Mouse (Mus musculus): ENCODE data around the gene 1810055G02Rik. TPM values are rescaled to one million over a fixed set of nuclear protein-coding genes. Genes with fewer than 3 reads are reported as not detected.
A peak's percentile ranks its signal among the peaks of the same experiment; 100 is the strongest.

Gene 1810055G02Rik
- polyA plus RNA-seq, 1 experiment: 0.99 TPM

- no peaks in the 10 kb centered on the region for H3K9me3 ChIP-seq (ENCODE audit: control insufficient read depth, low read length)
- no peak overlapping the region for H3K4me3 ChIP-seq (replicated peaks)
- H3K4me1 ChIP-seq (ENCODE audit: control insufficient read depth): peaks cover 35% of the 10 kb centered on the region
- peaks cover 7% of the 10 kb centered on the region for H3K36me3 ChIP-seq (ENCODE audit: control insufficient read depth)
- TF ChIP-seq GATA1 (IDR thresholded peaks at IDR 0.05; ENCODE audit: low read length) (no peak), TAL1 (IDR thresholded peaks at IDR 0.05; ENCODE audit: low read length) (no peak)
- no peaks in the 10 kb centered on the region for H3K27me3 ChIP-seq (ENCODE audit: control insufficient read depth)
Measured at GRCm38 (mm10) chr19:3706258-3706657, 1.8 kb upstream of the 1810055G02Rik start.

- Histone ChIP-seq H3K36me3 (ENCODE audit: control insufficient read depth) (peaks cover 13% of the 10 kb centered on the region), H3K9me3 (ENCODE audit: control insufficient read depth, low read length) (no peaks in the 10 kb centered on the region), H3K4me3 (replicated peaks) (peak overlapping the region; percentile 92), H3K4me1 (ENCODE audit: control insufficient read depth) (peaks cover 37% of the 10 kb centered on the region), H3K27me3 (ENCODE audit: control insufficient read depth) (no peaks in the 10 kb centered on the region)
- no peak for TF ChIP-seq TAL1 (IDR thresholded peaks at IDR 0.05; ENCODE audit: low read length)
- no peak for TF ChIP-seq GATA1 (IDR thresholded peaks at IDR 0.05; ENCODE audit: low read length)
Measured at GRCm38 (mm10) chr19:3707553-3707952, 540 bp upstream of the 1810055G02Rik start.

- Histone ChIP-seq H3K27me3 (ENCODE audit: control insufficient read depth) (no peaks in the 10 kb centered on the region), H3K4me3 (replicated peaks) (peak overlapping the region; percentile 92), H3K4me1 (ENCODE audit: control insufficient read depth) (peaks cover 45% of the 10 kb centered on the region), H3K9me3 (ENCODE audit: control insufficient read depth, low read length) (no peaks in the 10 kb centered on the region), H3K36me3 (ENCODE audit: control insufficient read depth) (peaks cover 25% of the 10 kb centered on the region)
- TF ChIP-seq GATA1 (IDR thresholded peaks at IDR 0.05; ENCODE audit: low read length) (no peak), TAL1 (IDR thresholded peaks at IDR 0.05; ENCODE audit: low read length) (no peak)
Measured at GRCm38 (mm10) chr19:3709013-3709787, 1.1 kb downstream of the 1810055G02Rik start.

- TF ChIP-seq TAL1 (IDR thresholded peaks at IDR 0.05; ENCODE audit: low read length) (no peak), GATA1 (IDR thresholded peaks at IDR 0.05; ENCODE audit: low read length) (no peak)
- H3K27me3 ChIP-seq (ENCODE audit: control insufficient read depth): no peaks in the 10 kb centered on the region
- H3K36me3 ChIP-seq (ENCODE audit: control insufficient read depth): peaks cover 37% of the 10 kb centered on the region
- H3K4me1 ChIP-seq (ENCODE audit: control insufficient read depth): peaks cover 45% of the 10 kb centered on the region
- H3K9me3 ChIP-seq (ENCODE audit: control insufficient read depth, low read length): no peaks in the 10 kb centered on the region
- no peak overlapping the region for H3K4me3 ChIP-seq (replicated peaks)
Measured at GRCm38 (mm10) chr19:3710436-3710835, 2.3 kb downstream of the 1810055G02Rik start.

GRCm38 (mm10) chr19:3714381-3714780 lies 6.3 kb downstream of the 1810055G02Rik start:
- Histone ChIP-seq H3K27me3 (ENCODE audit: control insufficient read depth) (no peaks in the 10 kb centered on the region), H3K9me3 (ENCODE audit: control insufficient read depth, low read length) (no peaks in the 10 kb centered on the region), H3K4me3 (replicated peaks) (no peak overlapping the region), H3K4me1 (ENCODE audit: control insufficient read depth) (peaks cover 29% of the 10 kb centered on the region), H3K36me3 (ENCODE audit: control insufficient read depth) (peaks cover 66% of the 10 kb centered on the region)
- no peak for TF ChIP-seq TAL1 (IDR thresholded peaks at IDR 0.05; ENCODE audit: low read length)
- TF ChIP-seq GATA1 (IDR thresholded peaks at IDR 0.05; ENCODE audit: low read length): no peak

- Histone ChIP-seq H3K4me1 (ENCODE audit: control insufficient read depth) (peaks cover 15% of the 10 kb centered on the region), H3K9me3 (ENCODE audit: control insufficient read depth, low read length) (peaks cover 3% of the 10 kb centered on the region; the same call in 1 of the 2 replicates), H3K36me3 (ENCODE audit: control insufficient read depth) (peaks cover 46% of the 10 kb centered on the region), H3K4me3 (replicated peaks) (peak overlapping the region; percentile 60), H3K27me3 (ENCODE audit: control insufficient read depth) (no peaks in the 10 kb centered on the region)
- TF ChIP-seq GATA1 (IDR thresholded peaks at IDR 0.05; ENCODE audit: low read length) (no peak), TAL1 (IDR thresholded peaks at IDR 0.05; ENCODE audit: low read length) (no peak)
Measured at GRCm38 (mm10) chr19:3718481-3719361, 10.6 kb downstream of the 1810055G02Rik start.

- peaks cover 39% of the 10 kb centered on the region for H3K36me3 ChIP-seq (ENCODE audit: control insufficient read depth)
- peaks cover 5% of the 10 kb centered on the region; the same call in 1 of the 2 replicates for H3K9me3 ChIP-seq (ENCODE audit: control insufficient read depth, low read length)
- TF ChIP-seq TAL1 (IDR thresholded peaks at IDR 0.05; ENCODE audit: low read length) (no peak), GATA1 (IDR thresholded peaks at IDR 0.05; ENCODE audit: low read length) (no peak)
- peaks cover 14% of the 10 kb centered on the region for H3K4me1 ChIP-seq (ENCODE audit: control insufficient read depth)
- H3K4me3 ChIP-seq (replicated peaks): peak overlapping the region; percentile 60
- H3K27me3 ChIP-seq (ENCODE audit: control insufficient read depth): no peaks in the 10 kb centered on the region
Measured at GRCm38 (mm10) chr19:3719362-3719891, 11.3 kb downstream of the 1810055G02Rik start.

- no peak overlapping the region for H3K4me3 ChIP-seq (replicated peaks)
- H3K4me1 ChIP-seq (ENCODE audit: control insufficient read depth): peaks cover 14% of the 10 kb centered on the region
- no peak for TF ChIP-seq TAL1 (IDR thresholded peaks at IDR 0.05; ENCODE audit: low read length)
- TF ChIP-seq GATA1 (IDR thresholded peaks at IDR 0.05; ENCODE audit: low read length): no peak
- peaks cover 5% of the 10 kb centered on the region; the same call in 1 of the 2 replicates for H3K9me3 ChIP-seq (ENCODE audit: control insufficient read depth, low read length)
- H3K27me3 ChIP-seq (ENCODE audit: control insufficient read depth): no peaks in the 10 kb centered on the region
- H3K36me3 ChIP-seq (ENCODE audit: control insufficient read depth): peaks cover 2% of the 10 kb centered on the region; the same call in 1 of the 2 replicates
Measured at GRCm38 (mm10) chr19:3723170-3723569, 15.1 kb downstream of the 1810055G02Rik start.
